Mouse (Mus musculus) hindbrain, postnatal 0 days (tissue): ENCODE data around the gene Igf2bp3. TPM values are rescaled to one million over a fixed set of nuclear protein-coding genes. Genes with fewer than 3 reads are reported as not detected.
A peak's percentile ranks its signal among the peaks of the same experiment; 100 is the strongest.

Experiments
- ATAC-seq: fragments of 200-750 bp; cut with Nextera tagmentation; 2 replicates; pipeline ENCODE4 v1.8.0; 2017; ENCODE audit warnings: mild to moderate bottlenecking, moderate TSS enrichment, moderate library complexity
- DNase-seq: peaks from one replicate; pipeline ENCODE4 v3.0.0-alpha.2; 2015; ENCODE audit warnings: low spot score
- H3K27ac ChIP-seq: fragments of 300-500 bp; sonication (generic); 2 replicates; pipeline ENCODE4 v1.5.1; 2014; ENCODE audit warnings: mild to moderate bottlenecking
- H3K27me3 ChIP-seq: fragments of 300-500 bp; sonication (generic); 2 replicates; pipeline ENCODE4 v1.6.1; 2014; ENCODE audit warnings: low read length, mixed read lengths; ENCODE audit not compliant: insufficient read depth
- H3K36me3 ChIP-seq: fragments of 300-500 bp; sonication (generic); 2 replicates; pipeline ENCODE4 v1.6.1; 2014; ENCODE audit warnings: low read length, mixed read lengths; ENCODE audit not compliant: insufficient read depth
- H3K4me1 ChIP-seq: fragments of 300-500 bp; sonication (generic); 2 replicates; pipeline ENCODE4 v1.6.1; 2014; ENCODE audit warnings: antibody characterized with exemption, low read length, mixed read lengths; ENCODE audit not compliant: insufficient read depth
- H3K4me2 ChIP-seq: fragments of 300-500 bp; sonication (generic); 2 replicates; pipeline ENCODE4 v1.6.1; 2014; ENCODE audit warnings: low read depth, mild to moderate bottlenecking, low read length, moderate library complexity, mixed read lengths
- H3K4me3 ChIP-seq: fragments of 300-500 bp; sonication (generic); 2 replicates; pipeline ENCODE4 v1.5.1; 2014; ENCODE audit warnings: low read length
- H3K9ac ChIP-seq: fragments of 300-500 bp; sonication (generic); replicated peaks from 2 replicates; pipeline ENCODE4 v1.6.1; 2014; ENCODE audit warnings: mild to moderate bottlenecking, low read length, moderate library complexity, mixed read lengths
- H3K9me3 ChIP-seq: fragments of 300-500 bp; sonication (generic); 2 replicates; pipeline ENCODE4 v1.6.1; 2016; ENCODE audit warnings: low read length, mixed read lengths
- CTCF ChIP-seq: IDR thresholded peaks from 2 replicates; pipeline ENCODE4 v1.5.1; 2016; ENCODE audit warnings: antibody characterized with exemption, control low read depth, low read depth
- WGBS: fragments of 180-500 bp; shearing (Covaris S2); extraction: QIAGEN DNeasy Blood & Tissue Kit; methylation state at CpG from one replicate; pipeline ENCODE4 v1.1.7; 2014; 5-methylcytosine and 5-hydroxymethylcytosine counted together
- polyA plus RNA-seq: library from polyadenylated mRNA; unstranded; fragments of >200 nt; fragmentation: Nextera tagmentation; extraction: Ambion mirVana; gene quantifications from 2 replicates; pipeline ENCODE4 v1.2.1, GENCODE M21; 2015
- total RNA-seq: library from RNA; depleted of rRNA; stranded (reverse); fragments of >200 nt; gene quantifications from 2 replicates; pipeline ENCODE4 v1.2.3, GENCODE M21; 2014

Gene Igf2bp3
- total and polyA plus RNA-seq, 2 experiments from 2014 or later = 8.9 to 16.6 TPM

- H3K4me3 ChIP-seq = peak within 1 kb of the TSS; percentile 99
- peak; percentile 99 for ATAC-seq
These were observed 141.2 kb downstream of the Igf2bp3 start, which contains the start of gene Malsu1 for GRCm38 (mm10) chr6:49073304-49074116. Gene Malsu1 (plus strand): TSS chr6:49073795.

GRCm38 (mm10) chr6:49068361-49068760, 146.4 kb downstream of the Igf2bp3 start:
- H3K9ac ChIP-seq = no peak overlapping the region
- H3K4me3 ChIP-seq = no peak overlapping the region
- no peaks in the 10 kb centered on the region for H3K27me3 ChIP-seq
- 45% methylated on average over 4 of the region's 4 CpGs for WGBS
- H3K27ac ChIP-seq = no peak overlapping the region
- no peaks in the 10 kb centered on the region for H3K9me3 ChIP-seq
- no peak for DNase-seq
- ATAC-seq = no peak
- H3K4me2 ChIP-seq = no peak overlapping the region
- no peaks in the 10 kb centered on the region for H3K4me1 ChIP-seq
- no peak for TF ChIP-seq CTCF
- H3K36me3 ChIP-seq = no peaks in the 10 kb centered on the region

More at GRCm38 (mm10) chr6:49073304-49074116, 141.2 kb downstream of the Igf2bp3 start, which contains the start of gene Malsu1:
- Histone ChIP-seq H3K9me3 (no peaks in the 10 kb centered on the region), H3K36me3 (no peaks in the 10 kb centered on the region), H3K9ac (peak within 1 kb of the TSS; percentile 93), H3K27me3 (no peaks in the 10 kb centered on the region), H3K4me1 (peaks cover 10% of the 10 kb centered on the region; the same call in 1 of the 2 replicates), H3K4me2 (peak within 1 kb of the TSS; percentile 61), H3K27ac (peak within 1 kb of the TSS; percentile 82)
- TF ChIP-seq CTCF = peak; percentile 33
- WGBS = under 1% methylated on average over 49 of the region's 49 CpGs
- peak; percentile 97 for DNase-seq

- H3K27me3 ChIP-seq = no peaks in the 10 kb centered on the region
- DNase-seq = peak; percentile 86
- no peak overlapping the region for H3K4me3 ChIP-seq
- ATAC-seq = peak; percentile 36
- 34% methylated on average over 8 of the region's 8 CpGs for WGBS
- H3K9me3 ChIP-seq = no peaks in the 10 kb centered on the region
- no peak overlapping the region for H3K9ac ChIP-seq
- no peak overlapping the region for H3K4me2 ChIP-seq
- H3K4me1 ChIP-seq = peaks cover 5% of the 10 kb centered on the region; the same call in 1 of the 2 replicates
- H3K27ac ChIP-seq = no peak overlapping the region
- TF ChIP-seq CTCF = peak; percentile 92
- no peaks in the 10 kb centered on the region for H3K36me3 ChIP-seq
These were observed 157.4 kb downstream of the Igf2bp3 start for GRCm38 (mm10) chr6:49057053-49058021.

GRCm38 (mm10) chr6:49056009-49056408, 158.7 kb downstream of the Igf2bp3 start:
- Histone ChIP-seq H3K27ac (no peak overlapping the region), H3K4me3 (no peak overlapping the region), H3K4me2 (no peak overlapping the region), H3K4me1 (peaks cover 5% of the 10 kb centered on the region; the same call in 1 of the 2 replicates), H3K36me3 (no peaks in the 10 kb centered on the region), H3K9me3 (no peaks in the 10 kb centered on the region), H3K27me3 (no peaks in the 10 kb centered on the region), H3K9ac (no peak overlapping the region)
- no peak for TF ChIP-seq CTCF
- ATAC-seq = no peak
- no peak for DNase-seq
- WGBS = 53% methylated on average over 9 of the region's 9 CpGs

- no peaks in the 10 kb centered on the region for H3K27me3 ChIP-seq
- no peak overlapping the region for H3K4me3 ChIP-seq
- peak overlapping the region; percentile 51; the same call in 1 of the 2 replicates for H3K27ac ChIP-seq
- 5% methylated on average over 7 of the region's 7 CpGs for WGBS
- ATAC-seq = peak; percentile 77
- no peaks in the 10 kb centered on the region for H3K36me3 ChIP-seq
- peaks cover 5% of the 10 kb centered on the region; the same call in 1 of the 2 replicates for H3K4me1 ChIP-seq
- H3K9ac ChIP-seq = peak overlapping the region; percentile 37; the same call in 1 of the 2 replicates
- H3K4me2 ChIP-seq = 0 out of 2 replicates have a peak overlapping the region, but pooled peaks have one; percentile 18
- H3K9me3 ChIP-seq = no peaks in the 10 kb centered on the region
- no peak for TF ChIP-seq CTCF
- peak; percentile 71 for DNase-seq
These were observed 159.5 kb downstream of the Igf2bp3 start for GRCm38 (mm10) chr6:49055256-49055733.

GRCm38 (mm10) chr6:49052191-49052590, 162.6 kb downstream of the Igf2bp3 start:
- H3K9ac ChIP-seq = no peak overlapping the region
- no peaks in the 10 kb centered on the region for H3K27me3 ChIP-seq
- no peak overlapping the region for H3K4me2 ChIP-seq
- no peaks in the 10 kb centered on the region for H3K9me3 ChIP-seq
- no peaks in the 10 kb centered on the region for H3K36me3 ChIP-seq
- WGBS = 68% methylated on average over 5 of the region's 5 CpGs
- TF ChIP-seq CTCF = no peak
- DNase-seq (no peak), ATAC-seq (no peak)
- H3K27ac ChIP-seq = no peak overlapping the region
- H3K4me3 ChIP-seq = no peak overlapping the region
- peaks cover 5% of the 10 kb centered on the region; the same call in 1 of the 2 replicates for H3K4me1 ChIP-seq
